Mouse (Mus musculus) frontal cortex, adult 2 months (tissue): Measurements from ENCODE around the gene Calcoco1. TPM values are rescaled to one million over a fixed set of nuclear protein-coding genes. Genes with fewer than 3 reads are reported as not detected.
"Not testable (repeated sequence)": the region's sequence is repeated elsewhere in the genome, so short reads cannot be mapped to it uniquely, and the experiment has no call there.

Source experiments
- DNase-seq, 2 experiments: peaks; one replicate each; pipeline ENCODE4 v3.0.0; 2022; ENCODE audit warnings: low spot score in 1 of 2; ENCODE audit errors: extremely low spot score in 1 of 2
- polyA plus RNA-seq: library from polyadenylated mRNA; depleted of rRNA; stranded (reverse); fragments of >200 nt; gene quantifications from 2 replicates; pipeline ENCODE4 v1.2.3, GENCODE M21; 2012

The Calcoco1 gene
- polyA plus RNA-seq, 1 experiment = 69.7 TPM

- DNase-seq = peak in 1 of 2 experiments; percentile 94
These were observed 23.8 kb downstream of the Calcoco1 start for GRCm38 (mm10) chr15:102698193-102698592.

- DNase-seq = no peak
These were observed 25.1 kb downstream of the Calcoco1 start for GRCm38 (mm10) chr15:102696899-102697298.

- DNase-seq = peak; percentile 78 to 92
These were observed 28.4 kb downstream of the Calcoco1 start for GRCm38 (mm10) chr15:102693600-102693999.

- DNase-seq = peak in 1 of 2 experiments; percentile 71
These were observed 29.0 kb downstream of the Calcoco1 start for GRCm38 (mm10) chr15:102692991-102693411.

- no peak for DNase-seq
These were observed 29.6 kb downstream of the Calcoco1 start for GRCm38 (mm10) chr15:102692321-102692804.

- DNase-seq = no peak
These were observed 36.2 kb downstream of the Calcoco1 start for GRCm38 (mm10) chr15:102685791-102686190.

GRCm38 (mm10) chr15:102683670-102684069, 38.3 kb downstream of the Calcoco1 start:
- no peak for DNase-seq

GRCm38 (mm10) chr15:102676345-102676744, 45.6 kb downstream of the Calcoco1 start:
- no peak for DNase-seq

- peak; percentile 67 to 77 for DNase-seq
These were observed 48.4 kb downstream of the Calcoco1 start for GRCm38 (mm10) chr15:102673548-102673947.

GRCm38 (mm10) chr15:102672215-102673071, 49.5 kb downstream of the Calcoco1 start, which contains the start of gene Atp5g2:
Gene Atp5g2, minus strand, starts transcription at chr15:102672352.
- DNase-seq = peak in 1 of 2 experiments; percentile 51

GRCm38 (mm10) chr15:102671721-102672214, 50.2 kb downstream of the Calcoco1 start:
- DNase-seq = peak; percentile 50 to 69

GRCm38 (mm10) chr15:102670767-102671575, 51.0 kb downstream of the Calcoco1 start:
- peak; percentile 96 to 98 for DNase-seq

GRCm38 (mm10) chr15:102670281-102670680, 51.7 kb downstream of the Calcoco1 start:
- DNase-seq = peak in 1 of 2 experiments; percentile 49

- no peak for DNase-seq
These were observed 52.4 kb downstream of the Calcoco1 start for GRCm38 (mm10) chr15:102669571-102669970.

- peak in 1 of 2 experiments; percentile 76 for DNase-seq
These were observed 56.5 kb downstream of the Calcoco1 start for GRCm38 (mm10) chr15:102665494-102665893.

- DNase-seq = no peak
These were observed 58.2 kb downstream of the Calcoco1 start for GRCm38 (mm10) chr15:102663825-102664224.

- DNase-seq = not testable (repeated sequence)
These were observed 59.4 kb downstream of the Calcoco1 start for GRCm38 (mm10) chr15:102662601-102663000.

GRCm38 (mm10) chr15:102657926-102658381, 64.0 kb downstream of the Calcoco1 start:
- peak in 1 of 2 experiments; percentile 41 for DNase-seq
